Mouse (Mus musculus): ENCODE measurements around the gene Cse1l.

Gene Cse1l

DNA sequence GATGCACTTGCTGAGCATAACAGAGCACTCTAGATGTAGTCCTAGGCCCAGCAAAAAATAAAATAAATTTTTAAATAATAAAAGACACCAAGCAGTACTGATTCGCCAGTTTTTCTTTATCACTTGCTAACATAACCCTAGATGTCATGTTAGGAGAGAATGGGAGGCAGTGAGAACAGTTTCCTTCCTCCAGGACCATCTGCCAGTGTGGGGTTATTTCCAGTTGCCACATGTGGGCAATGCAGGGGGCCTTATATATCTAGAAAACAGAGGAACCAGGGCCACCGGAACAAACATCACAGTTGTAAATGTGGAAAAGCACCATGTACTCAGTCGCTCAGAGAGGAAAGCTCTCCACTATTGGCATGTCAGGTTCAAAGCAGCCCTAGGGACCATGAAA is 71.7 kb downstream of the Cse1l start:
- DNase-seq = no peak

DNA sequence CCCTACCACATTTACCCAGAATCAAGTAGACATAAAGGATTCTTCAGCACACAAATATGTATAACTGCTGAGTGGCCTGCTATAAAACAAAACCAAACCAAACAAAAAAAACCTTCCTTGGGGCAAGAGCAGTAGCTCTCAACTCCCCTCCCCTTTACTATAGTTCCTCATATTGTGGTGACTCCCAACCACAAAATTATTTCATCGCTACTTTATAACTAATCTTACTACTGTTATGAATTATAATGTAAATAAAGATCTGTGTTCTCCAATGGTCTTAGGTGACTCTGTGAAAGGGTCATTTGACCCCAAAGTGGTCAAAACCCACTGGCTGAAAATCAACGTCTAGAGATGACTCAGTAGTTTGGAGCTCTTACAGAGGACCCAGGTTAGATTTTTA is 74.3 kb downstream of the Cse1l start:
- no peak for DNase-seq

DNA sequence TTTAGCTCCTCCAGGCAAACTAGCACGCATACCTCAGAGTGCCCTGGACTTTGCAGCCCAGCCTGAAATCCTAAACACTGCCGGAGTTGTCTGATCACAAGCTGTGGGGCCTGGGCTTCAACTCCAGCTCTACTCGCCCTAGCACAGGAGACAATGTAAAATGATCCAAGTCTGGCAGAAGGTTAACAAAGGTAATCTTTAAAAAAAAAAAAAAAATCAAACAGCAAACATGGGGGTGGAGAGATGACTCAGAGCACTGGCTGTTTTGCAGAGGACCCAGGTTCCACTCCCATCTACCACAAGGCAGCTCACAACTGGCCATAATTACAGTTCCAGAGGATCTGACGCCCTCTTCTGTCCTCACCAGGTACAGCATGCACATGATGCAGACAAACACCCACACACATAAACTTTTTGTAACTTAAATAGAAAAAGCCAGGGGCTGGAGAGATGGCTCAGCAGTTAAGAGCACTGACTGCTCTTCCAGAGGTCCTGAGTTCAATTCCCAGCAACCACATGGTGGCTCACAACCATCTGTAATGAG is 77.6 kb downstream of the Cse1l start:
- DNase-seq = no peak

DNA sequence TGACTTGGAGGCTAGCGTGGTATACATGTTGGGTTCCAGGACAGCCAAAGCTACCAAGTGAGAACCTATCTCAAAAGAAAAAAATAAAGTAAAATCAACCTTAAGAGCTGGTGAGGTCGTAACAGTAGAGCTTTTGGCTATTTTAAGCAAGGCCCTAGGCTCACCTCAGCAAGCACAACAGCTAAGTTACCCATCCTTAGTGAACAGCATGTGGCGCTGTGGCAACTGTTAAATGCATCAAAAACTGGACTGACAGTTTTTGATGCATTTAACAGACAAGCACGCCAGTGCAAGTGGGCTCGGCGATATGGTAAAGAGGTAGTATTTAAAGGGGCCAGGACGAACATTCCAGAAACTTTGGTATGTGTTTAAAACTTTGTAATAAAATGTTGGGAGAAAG is 85.0 kb downstream of the Cse1l start:
- no peak for DNase-seq

DNA sequence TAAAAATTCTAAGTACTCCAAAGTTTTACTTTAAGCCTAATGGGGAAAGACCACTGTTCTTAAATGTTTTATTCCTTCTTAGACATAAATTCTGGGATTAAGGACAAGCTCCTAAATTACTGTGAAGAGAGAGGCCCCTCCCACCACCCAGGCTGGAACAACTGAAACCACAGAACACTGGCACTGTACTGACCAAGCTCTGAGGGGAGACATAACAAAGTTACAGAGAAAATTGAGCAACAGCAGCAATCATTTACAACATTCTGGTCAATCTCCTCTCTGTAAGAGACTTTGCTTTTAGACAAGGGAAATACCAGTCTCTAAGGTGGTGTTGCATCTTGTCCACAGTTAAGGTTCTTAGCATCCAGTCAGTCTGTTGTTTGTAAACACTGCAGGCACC is 86.1 kb downstream of the Cse1l start:
- no peak for DNase-seq

DNA sequence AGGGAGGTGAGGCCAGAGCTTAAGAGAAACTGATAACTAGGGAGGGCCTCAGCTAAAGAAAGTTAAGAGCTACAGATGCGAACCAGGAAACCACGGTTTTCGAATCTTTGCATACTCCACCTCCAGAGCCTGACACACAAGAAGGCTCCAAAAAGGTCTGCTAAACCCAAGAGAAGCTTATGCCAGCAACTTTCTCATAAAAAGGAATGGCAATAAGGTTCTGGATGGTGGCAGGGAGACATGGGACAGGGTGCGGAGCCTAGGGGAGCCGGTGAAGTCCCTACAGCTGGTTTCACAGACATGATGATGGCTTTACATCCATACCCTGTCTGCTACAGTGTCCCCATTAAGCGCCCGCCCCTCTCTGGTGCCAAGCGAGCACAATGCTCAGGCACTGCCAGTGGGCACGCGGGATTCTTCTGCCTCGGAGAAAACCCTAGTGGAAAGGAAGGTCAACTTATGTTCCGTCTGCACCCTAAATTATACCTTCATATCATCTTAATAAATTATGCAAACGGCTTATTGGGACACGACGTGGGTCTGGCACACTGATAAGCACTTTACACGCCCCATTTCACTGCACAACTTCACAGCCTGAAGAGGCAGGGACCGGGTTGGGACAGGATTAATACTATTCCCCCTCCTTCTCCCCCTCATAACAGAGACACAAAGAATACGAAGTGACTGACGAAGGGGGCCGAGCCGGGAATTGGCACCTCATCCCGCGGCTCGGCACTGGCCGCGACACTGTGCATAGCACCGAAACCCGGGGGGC is 89.4 kb downstream of the Cse1l start:
- DNase-seq = peak; percentile 61

All from cerebellum, adult 9-10 months (tissue).